35 mouse cellular contexts compared by ENCODE assay signal in genomic region chr6:134678037-134678436, GRCm38 (mm10). TPM values are rescaled to one million over a fixed set of nuclear protein-coding genes. Genes with fewer than 3 reads are reported as not detected.
DNase-seq lines count a peak whose midpoint lies in the region; ATAC-seq and TF ChIP-seq lines count a peak whose summit lies in the region.
"Had no signal": no experiment of that assay in that cellular context is flagged by ENCODE, and none has a peak within 500 bp of the region (broad histone marks: within the 10 kb centered on the region; RNA-seq: fewer than 3 reads in every experiment).

No protein-coding gene starts in this region.

- H3K4me3 ChIP-seq in intestine, embryonic 16.5 days (ENCODE audit: low read length): no peak overlapping the region
- H3K4me3 ChIP-seq in liver, embryonic 15.5 days (replicated peaks): no peak overlapping the region
- no peak overlapping the region for H3K4me3 ChIP-seq in small intestine, adult 2 months (ENCODE audit: low read depth, low read length)
- H3K4me3 ChIP-seq: embryonic facial prominence, embryonic 10.5 days; embryonic facial prominence, embryonic 15.5 days; forebrain, embryonic 12.5 days; hindbrain, embryonic 10.5 days; limb, embryonic 12.5 days; myocyte; neural tube, embryonic 13.5 days; stomach, embryonic 15.5 days had no signal

- peak; percentile 97 for ATAC-seq in intestine, embryonic 16.5 days
- ATAC-seq in liver, embryonic 15.5 days (ENCODE audit: insufficient read depth): peak; percentile 28
- ATAC-seq in monocyte, adult 5-6 weeks (replicated peaks; ENCODE audit: insufficient number of reproducible peaks, low FRiP score, low TSS enrichment, poor library complexity, severe bottlenecking): no peak
- ATAC-seq: activated CD4-positive, CD25-positive, alpha-beta regulatory T cell, adult 4 months; CD4-positive, CD25-positive, alpha-beta regulatory T cell, adult 4 months; forebrain, postnatal 0 days; hindbrain, postnatal 0 days; lung, postnatal 0 days; midbrain, embryonic 16.5 days had no signal

- no peak overlapping the region for H3K4me2 ChIP-seq in intestine, embryonic 16.5 days (ENCODE audit: low read depth, low read length)
- H3K4me2 ChIP-seq in liver, embryonic 15.5 days: no peak overlapping the region
- H3K4me2 ChIP-seq: embryonic facial prominence, embryonic 15.5 days; forebrain, embryonic 12.5 days; limb, embryonic 12.5 days; neural tube, embryonic 13.5 days; stomach, embryonic 15.5 days had no signal

- intact Hi-C loops in gastrocnemius, postnatal 14 days (cut with DNase I; ENCODE audit: low total_unique reads): no loop called here

- 49% methylated on average over 3 of the region's 3 CpGs for WGBS in intestine, embryonic 16.5 days
- WGBS in liver, embryonic 15.5 days (ENCODE audit: insufficient replicate concordance): 21% methylated on average over 3 of the region's 3 CpGs
- 23% methylated on average over 3 of the region's 3 CpGs for WGBS in small intestine, adult 2 months

- no peak overlapping the region for H3K9ac ChIP-seq in intestine, embryonic 16.5 days (ENCODE audit: low read depth, low read length)
- no peak overlapping the region for H3K9ac ChIP-seq in liver, embryonic 15.5 days
- H3K9ac ChIP-seq: embryonic facial prominence, embryonic 15.5 days; forebrain, embryonic 12.5 days; forebrain, postnatal 0 days; limb, embryonic 12.5 days; neural tube, embryonic 13.5 days; stomach, embryonic 15.5 days had no signal

- no peaks in the 10 kb centered on the region for H3K27me3 ChIP-seq in intestine, embryonic 16.5 days (replicated peaks; ENCODE audit: control insufficient read depth, insufficient read depth, low read length)
- no peaks in the 10 kb centered on the region for H3K27me3 ChIP-seq in liver, embryonic 15.5 days
- H3K27me3 ChIP-seq in small intestine, adult 2 months (ENCODE audit: control insufficient read depth, insufficient read depth, low read length): no peaks in the 10 kb centered on the region
- H3K27me3 ChIP-seq: embryonic facial prominence, embryonic 15.5 days; forebrain, embryonic 12.5 days; limb, embryonic 12.5 days; neural tube, embryonic 13.5 days; stomach, embryonic 15.5 days had no signal

- DNase-seq in c-Kit-positive CD71-positive TER-119-negative erythroid progenitor cells, embryonic 14.5 days (ENCODE audit: low read depth): peak; percentile 50
- DNase-seq in retina, embryonic 14.5 days (ENCODE audit: low spot score): no peak
- no peak for DNase-seq in gastrocnemius, postnatal 14 days
- DNase-seq: adrenal gland, adult 2 months; adrenal gland, postnatal 36 days; cerebellum, adult 2 months; cerebellum, postnatal 14 days; forebrain, postnatal 0 days; gastrocnemius, postnatal 10 days; heart, postnatal 14 days; kidney, adult 2 months; kidney, postnatal 4 days; lung, adult 18-20 months; lung, postnatal 4 days; right cerebral cortex, postnatal 14 days; thymus, adult 18-20 months; thymus, postnatal 25 days had no signal

- H3K9me3 ChIP-seq in intestine, embryonic 16.5 days (ENCODE audit: control insufficient read depth, low read length): no peaks in the 10 kb centered on the region
- no peaks in the 10 kb centered on the region for H3K9me3 ChIP-seq in liver, embryonic 15.5 days (replicated peaks)
- H3K9me3 ChIP-seq: embryonic facial prominence, embryonic 10.5 days; embryonic facial prominence, embryonic 15.5 days; forebrain, embryonic 12.5 days; hindbrain, embryonic 10.5 days; limb, embryonic 12.5 days; neural tube, embryonic 13.5 days; stomach, embryonic 15.5 days had no signal

- TF ChIP-seq CTCF in small intestine, adult 2 months (IDR thresholded peaks at IDR 0.05; ENCODE audit: extremely low read depth, insufficient read length, insufficient replicate concordance, low read depth, low read length): no peak

- peaks cover 6% of the 10 kb centered on the region for H3K4me1 ChIP-seq in intestine, embryonic 16.5 days (ENCODE audit: control insufficient read depth, insufficient read depth, low read length)
- H3K4me1 ChIP-seq in liver, embryonic 15.5 days (replicated peaks): peaks cover 10% of the 10 kb centered on the region; the same call in 1 of the 2 replicates
- peaks cover 8% of the 10 kb centered on the region for H3K4me1 ChIP-seq in small intestine, adult 2 months (ENCODE audit: control insufficient read depth, insufficient read depth, insufficient read length, low read length)
- H3K4me1 ChIP-seq: embryonic facial prominence, embryonic 10.5 days; embryonic facial prominence, embryonic 15.5 days; hindbrain, embryonic 10.5 days; neural tube, embryonic 13.5 days; stomach, embryonic 15.5 days had no signal

- H3K27ac ChIP-seq in intestine, embryonic 16.5 days (ENCODE audit: low read length): no peak overlapping the region; the same call in 1 of the 2 replicates
- H3K27ac ChIP-seq in liver, embryonic 15.5 days (replicated peaks): no peak overlapping the region
- H3K27ac ChIP-seq in small intestine, adult 2 months (ENCODE audit: insufficient read depth, low read depth, low read length): peak overlapping the region; percentile 49; the same call in 1 of the 2 replicates
- H3K27ac ChIP-seq: embryonic facial prominence, embryonic 10.5 days; embryonic facial prominence, embryonic 15.5 days; forebrain, embryonic 12.5 days; hindbrain, embryonic 10.5 days; hindbrain, postnatal 0 days; kidney, postnatal 0 days; limb, embryonic 12.5 days; neural tube, embryonic 13.5 days; stomach, embryonic 15.5 days had no signal

- TF ChIP-seq POLR2A in small intestine, adult 2 months (IDR thresholded peaks at IDR 0.05; ENCODE audit: low read depth, low read length): no peak

- H3K36me3 ChIP-seq in intestine, embryonic 16.5 days (ENCODE audit: control insufficient read depth, insufficient read depth, low read length): no peaks in the 10 kb centered on the region
- no peaks in the 10 kb centered on the region for H3K36me3 ChIP-seq in liver, embryonic 15.5 days (replicated peaks)
- no peaks in the 10 kb centered on the region for H3K36me3 ChIP-seq in small intestine, adult 2 months (ENCODE audit: control insufficient read depth, insufficient read depth, low read length)
- H3K36me3 ChIP-seq: embryonic facial prominence, embryonic 10.5 days; embryonic facial prominence, embryonic 15.5 days; forebrain, embryonic 12.5 days; hindbrain, embryonic 10.5 days; limb, embryonic 12.5 days; neural tube, embryonic 13.5 days; stomach, embryonic 15.5 days had no signal

RNA-seq across cellular contexts. Expression of gene Borcs5, which starts 38.7 kb away (rescaled TPM):
- polyA plus RNA-seq in intestine, embryonic 16.5 days (2015; fragmentation: Nextera tagmentation; extraction: Ambion mirVana): 16.3 and 17.6 TPM in 2 replicates
- 7.5 and 8.6 TPM in 2 replicates for polyA plus RNA-seq in liver, embryonic 15.5 days (2015; fragmentation: Nextera tagmentation; extraction: Ambion mirVana)
- polyA plus RNA-seq in small intestine, adult 2 months (2012; rRNA removed): 7.8 and 12.5 TPM in 2 replicates
- 10 to 100 TPM; 11.0 to 12.0 TPM for total RNA-seq in gastrocnemius, postnatal 14 days (2021)
- total RNA-seq in monocyte, adult 5-6 weeks (2017): 6.4 to 10.1 TPM (median 10.1 TPM) in 3 replicates

RNA-seq across cellular contexts. Expression of gene Mansc1, which starts 45.7 kb away (rescaled TPM):
- 6.2 and 7.6 TPM in 2 replicates for polyA plus RNA-seq in intestine, embryonic 16.5 days (2015; fragmentation: Nextera tagmentation; extraction: Ambion mirVana)
- polyA plus RNA-seq in liver, embryonic 15.5 days (2015; fragmentation: Nextera tagmentation; extraction: Ambion mirVana): 0.86 and 0.90 TPM in 2 replicates
- polyA plus RNA-seq in small intestine, adult 2 months (2012; rRNA removed): 6.9 and 7.7 TPM in 2 replicates
- total RNA-seq in gastrocnemius, postnatal 14 days (2021): 1 to 10 TPM; 2.8 to 3.4 TPM
- 0.68 to 1.8 TPM (median 0.96 TPM) in 3 replicates for total RNA-seq in monocyte, adult 5-6 weeks (2017)
- polyA plus RNA-seq: myocyte had no signal
